Mouse (Mus musculus) cerebellum, adult 11 months (tissue): ENCODE data around the gene Zbtb2.

ENCODE experiments used
- DNase-seq: peaks from one replicate; pipeline ENCODE4 v3.0.0; 2022

Zbtb2 gene

DNA sequence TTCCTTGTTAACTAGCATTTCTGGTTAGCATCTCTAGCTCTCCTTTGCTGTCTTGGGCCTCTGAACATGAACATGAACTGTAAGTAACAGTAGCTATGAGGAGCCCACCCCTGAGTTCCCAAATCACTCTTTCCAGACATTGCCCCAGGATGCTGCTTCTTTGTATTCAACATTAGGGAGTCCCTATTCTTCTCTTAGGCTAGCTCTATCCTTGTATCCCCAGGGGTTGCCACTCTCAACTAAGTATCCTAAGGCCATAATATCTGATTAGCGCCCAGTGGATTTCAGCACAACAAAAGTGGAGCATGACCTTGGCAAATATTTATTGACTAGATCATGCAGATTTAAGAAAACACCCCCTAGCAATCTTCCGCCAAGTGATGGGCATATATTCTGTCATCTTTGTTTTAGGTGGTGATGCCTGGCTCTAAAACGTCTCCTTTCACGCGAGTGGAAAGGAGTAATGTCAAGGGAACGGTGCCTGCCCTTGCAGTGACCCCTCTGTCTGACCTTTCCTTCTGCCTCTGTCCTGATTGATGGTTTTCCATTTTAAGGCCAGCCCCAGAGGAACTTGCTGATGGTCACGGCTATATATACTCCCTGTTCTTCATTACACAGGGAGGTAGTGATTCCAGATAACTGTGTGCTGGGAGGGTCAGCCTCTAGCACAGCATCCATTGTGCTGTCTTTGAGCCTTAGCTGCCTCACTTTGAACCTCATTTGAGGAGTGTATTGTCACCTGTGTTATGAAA is 55.5 kb downstream of the Zbtb2 start:
- DNase-seq = no peak

DNA sequence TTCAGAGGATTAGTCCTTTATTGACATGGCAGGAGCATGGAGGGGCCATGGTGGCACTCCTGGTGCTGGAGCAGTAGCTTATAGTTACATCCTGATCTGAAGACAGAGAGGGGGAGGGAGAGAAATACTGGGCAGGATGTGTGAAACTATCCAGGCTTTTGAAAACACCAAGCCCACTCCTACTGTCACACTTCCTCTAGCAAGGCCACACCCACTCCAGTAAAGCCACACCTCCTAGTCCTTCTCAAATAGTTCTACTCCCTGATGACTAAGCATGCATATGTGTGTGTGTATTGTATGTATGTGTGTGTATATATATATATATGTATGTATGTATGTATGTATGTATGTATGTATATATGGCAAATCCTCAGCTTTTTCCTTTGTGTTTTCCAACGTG is 60.2 kb downstream of the Zbtb2 start:
- DNase-seq = no peak

DNA sequence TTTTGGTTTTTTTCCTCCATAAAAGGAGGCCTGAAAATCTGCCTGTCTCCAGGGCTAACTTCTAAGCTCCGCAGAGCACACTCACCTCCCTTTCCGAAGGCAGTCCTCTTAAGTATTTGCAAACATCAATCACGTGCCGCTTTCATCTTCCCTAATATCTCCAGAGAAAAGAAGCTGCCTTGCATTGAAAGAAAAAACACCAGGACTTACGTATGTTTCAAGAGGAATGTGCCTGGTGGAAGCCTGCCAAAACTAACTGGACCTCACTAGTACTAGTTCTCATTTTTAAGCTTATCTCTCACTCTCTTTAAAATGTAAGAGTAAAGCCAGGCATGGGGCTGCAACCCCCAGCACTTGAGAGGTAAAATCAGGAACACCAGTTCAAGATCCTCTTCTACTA is 62.3 kb downstream of the Zbtb2 start:
- DNase-seq = no peak

DNA sequence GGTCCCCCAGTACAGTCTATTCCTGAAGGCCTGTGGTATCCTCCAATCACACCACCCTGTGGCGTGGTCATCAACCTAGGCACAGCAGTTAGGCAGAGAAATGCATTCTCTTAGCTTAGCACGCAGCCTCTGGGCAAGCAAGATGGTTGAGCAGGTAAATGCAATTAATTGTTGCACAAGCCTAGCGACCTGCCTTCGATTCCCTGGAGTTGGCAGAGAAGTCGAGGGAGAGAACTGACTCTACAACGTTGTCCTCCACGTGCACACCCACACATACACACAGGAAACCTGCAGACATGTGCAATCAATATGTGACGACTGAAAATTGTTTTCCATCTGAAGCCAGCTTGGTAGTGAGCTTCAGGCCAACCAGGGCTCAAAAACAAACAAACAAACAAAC is 64.0 kb downstream of the Zbtb2 start:
- DNase-seq = no peak
